In the genomic region with DNA sequence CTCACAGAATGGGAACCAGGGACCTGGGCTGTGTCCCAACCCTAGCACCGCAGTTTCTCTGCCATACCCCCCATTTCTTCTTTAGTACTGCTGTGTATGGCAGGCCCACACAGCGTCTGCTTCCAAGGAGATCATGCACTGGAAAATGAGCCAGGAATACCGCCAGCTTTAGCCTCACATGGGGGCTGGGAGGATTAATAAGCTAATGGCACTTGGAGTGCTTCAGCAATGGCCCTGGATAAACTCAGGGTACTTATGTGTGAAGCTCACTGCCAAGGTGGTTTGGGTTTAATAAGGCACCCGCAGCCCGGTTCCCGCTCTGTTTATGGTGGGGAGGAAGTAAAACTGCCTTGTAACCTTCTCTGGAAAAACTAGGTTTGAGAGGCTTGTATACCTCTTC, we compare ENCODE assay signal across 14 mouse cellular contexts. TPM values are rescaled to one million over a fixed set of nuclear protein-coding genes. Genes with fewer than 3 reads are reported as not detected.
DNase-seq lines count a peak whose midpoint lies in the region; ATAC-seq and TF ChIP-seq lines count a peak whose summit lies in the region.
"Had no signal": no experiment of that assay in that cellular context is flagged by ENCODE, and none has a peak within 500 bp of the region (broad histone marks: within the 10 kb centered on the region; RNA-seq: fewer than 3 reads in every experiment).

No protein-coding gene starts in this region.

- H3K36me3 ChIP-seq in lung, embryonic 16.5 days (ENCODE audit: control insufficient read depth, insufficient read depth, low read length), result no peaks in the 10 kb centered on the region
- no peaks in the 10 kb centered on the region for H3K36me3 ChIP-seq in heart, embryonic 16.5 days (ENCODE audit: control insufficient read depth, insufficient read depth)
- no peaks in the 10 kb centered on the region for H3K36me3 ChIP-seq in myocyte (ENCODE audit: control insufficient read depth, insufficient read depth)

- H3K4me2 ChIP-seq in lung, embryonic 16.5 days (ENCODE audit: low read depth, low read length), result no peak overlapping the region
- no peak overlapping the region for H3K4me2 ChIP-seq in heart, embryonic 16.5 days (ENCODE audit: low read depth, low read length)
- peak overlapping the region; percentile 89 for H3K4me2 ChIP-seq in myocyte (ENCODE audit: low read depth)

- H3ac ChIP-seq in myocyte (ENCODE audit: control insufficient read depth, insufficient read length), result no peak overlapping the region

- peaks cover 30% of the 10 kb centered on the region for H3K4me1 ChIP-seq in lung, embryonic 16.5 days (replicated peaks; ENCODE audit: control insufficient read depth, insufficient read depth, low read length)
- peaks cover 30% of the 10 kb centered on the region for H3K4me1 ChIP-seq in heart, embryonic 16.5 days (ENCODE audit: control insufficient read depth, insufficient read depth, low read length)

- peaks cover 22% of the 10 kb centered on the region for H3K79me2 ChIP-seq in myocyte (ENCODE audit: control insufficient read depth, insufficient read depth)

- no peak overlapping the region for H3K9ac ChIP-seq in lung, embryonic 16.5 days (ENCODE audit: low read length)
- peak overlapping the region; percentile 26; the same call in 1 of the 2 replicates for H3K9ac ChIP-seq in heart, embryonic 16.5 days (ENCODE audit: low read length)

- H3K27ac ChIP-seq in lung, embryonic 16.5 days (ENCODE audit: low read length), result 0 out of 2 replicates have a peak overlapping the region, but pooled peaks have one; percentile 3
- peak overlapping the region; percentile 53 for H3K27ac ChIP-seq in heart, embryonic 16.5 days (ENCODE audit: low read length)

- no peak for TF ChIP-seq POLR2A in myocyte (IDR thresholded peaks at IDR 0.05; ENCODE audit: insufficient read length, low read depth)

- peak; percentile 93 for DNase-seq in heart, adult 11 months
- no peak for DNase-seq in heart, adult 18-20 months
- DNase-seq in lung, postnatal 4 days, result no peak
- no peak for DNase-seq in c-Kit-positive CD71-positive TER-119-positive erythroid progenitor cells, embryonic 14.5 days (ENCODE audit: low spot score)
- no peak for DNase-seq in spleen, adult 18-20 months
- DNase-seq: cerebellum, adult 2 months; gastrocnemius, postnatal 36 days; kidney, adult 8-10 months; lung, adult 18-20 months had no signal

- ATAC-seq in lung, embryonic 16.5 days (ENCODE audit: low read depth), result no peak
- ATAC-seq in heart, embryonic 16.5 days (replicated peaks; ENCODE audit: extremely low read depth, insufficient read depth, low FRiP score), result no peak
- ATAC-seq: midbrain, embryonic 16.5 days had no signal

- WGBS in lung, embryonic 16.5 days, result 53% methylated on average over 6 of the region's 6 CpGs
- 47% methylated on average over 6 of the region's 6 CpGs for WGBS in heart, embryonic 16.5 days

- H3K27me3 ChIP-seq in lung, embryonic 16.5 days (ENCODE audit: control insufficient read depth, insufficient read depth, low read depth, low read length), result no peaks in the 10 kb centered on the region
- H3K27me3 ChIP-seq in heart, embryonic 16.5 days (ENCODE audit: control insufficient read depth, insufficient read depth, low read length), result no peaks in the 10 kb centered on the region
- no peaks in the 10 kb centered on the region for H3K27me3 ChIP-seq in myocyte (ENCODE audit: control insufficient read depth, insufficient read depth, insufficient read length)

- no peak overlapping the region for H3K4me3 ChIP-seq in lung, embryonic 16.5 days (ENCODE audit: low read length)
- no peak overlapping the region for H3K4me3 ChIP-seq in heart, embryonic 16.5 days (ENCODE audit: low read length)
- no peak overlapping the region for H3K4me3 ChIP-seq in myocyte
- H3K4me3 ChIP-seq: erythroblast, embryonic 14.5 days had no signal

- H3K9me3 ChIP-seq in lung, embryonic 16.5 days (ENCODE audit: control insufficient read depth, low read length), result no peaks in the 10 kb centered on the region
- no peaks in the 10 kb centered on the region for H3K9me3 ChIP-seq in heart, embryonic 16.5 days (replicated peaks; ENCODE audit: control insufficient read depth, low read length)

TF ChIP-seq in myocyte, 11 proteins besides CTCF, POLR2A, EP300 and RAD21:
- no peak for TF ChIP-seq TCF3 (IDR thresholded peaks at IDR 0.05; ENCODE audit: insufficient read length, low read depth)
- no peak for TF ChIP-seq CEBPB (IDR thresholded peaks at IDR 0.05; ENCODE audit: insufficient read depth, poor library complexity, severe bottlenecking)
- TF ChIP-seq POLR2AphosphoS2 (IDR thresholded peaks at IDR 0.05; ENCODE audit: insufficient read length, low read depth), result no peak
- no peak for TF ChIP-seq REST (IDR thresholded peaks at IDR 0.05; ENCODE audit: insufficient read depth, insufficient read length)
- no peak for TF ChIP-seq USF1 (IDR thresholded peaks at IDR 0.05; ENCODE audit: low read depth)
- TF ChIP-seq SRF (IDR thresholded peaks at IDR 0.05; ENCODE audit: control insufficient read depth, insufficient read length, low read depth), result no peak
- no peak for TF ChIP-seq MAX (IDR thresholded peaks at IDR 0.05; ENCODE audit: low read depth)
- no peak for TF ChIP-seq E2F4 (IDR thresholded peaks at IDR 0.05; ENCODE audit: insufficient read depth)
- no peak for TF ChIP-seq TCF12 (IDR thresholded peaks at IDR 0.05; ENCODE audit: insufficient read depth, poor library complexity, severe bottlenecking)
- no peak for TF ChIP-seq MYOG (IDR thresholded peaks at IDR 0.05; ENCODE audit: control insufficient read depth in 1 of 3, insufficient read depth in 1 of 3, insufficient read length in 2 of 3, low read depth in 2 of 3)
- no peak for TF ChIP-seq MYOD1 (IDR thresholded peaks at IDR 0.05; ENCODE audit: control insufficient read depth in 1 of 3, insufficient read length in 2 of 3, low read depth in 2 of 3)

RNA-seq across cellular contexts. Expression of a gene that starts 6.6 kb away (rescaled TPM):
- total RNA-seq in heart, adult 18-20 months (2021), result 100 to 1,000 TPM; 202 to 222 TPM
- polyA plus RNA-seq in lung, embryonic 16.5 days (2015; fragmentation: Nextera tagmentation; extraction: Ambion mirVana), result 302 and 330 TPM in 2 replicates
- 352 and 364 TPM in 2 replicates for polyA plus RNA-seq in heart, embryonic 16.5 days (2015; fragmentation: Nextera tagmentation; extraction: Ambion mirVana)
- polyA plus RNA-seq in myocyte (2012; fragmentation: generic; extraction: Trizol), result 138 TPM
